Mouse (Mus musculus) kidney, postnatal 25 days (tissue): ENCODE measurements around the gene Trim27.
A peak's percentile ranks its signal among the peaks of the same experiment; 100 is the strongest.

Experiments
- DNase-seq, 2 experiments: peaks; one replicate each; pipeline ENCODE4 v3.0.0; 2021; ENCODE audit warnings: mixed read lengths in 2 of 2

Gene Trim27

GRCm38 (mm10) chr13:21179367-21179723 is at the start of gene Trim27:
TSS of gene Trim27 (plus strand) at chr13:21179445.
- DNase-seq: no peak

GRCm38 (mm10) chr13:21142421-21142820 is 36.8 kb upstream of the Trim27 start:
- DNase-seq: no peak

- no peak for DNase-seq
Observed at GRCm38 (mm10) chr13:21145767-21146166, 33.5 kb upstream of the Trim27 start, which contains the start of gene Olfr1368. TSS of gene Olfr1368 (minus strand) at chr13:21145867.

- DNase-seq: no peak
Observed at GRCm38 (mm10) chr13:21155888-21156287, 23.4 kb upstream of the Trim27 start.

GRCm38 (mm10) chr13:21158071-21158470 is 21.2 kb upstream of the Trim27 start:
- DNase-seq: no peak

- peak; percentile 89 to 95 for DNase-seq
Observed at GRCm38 (mm10) chr13:21158785-21159474, 20.3 kb upstream of the Trim27 start.

GRCm38 (mm10) chr13:21159475-21159819 is 19.8 kb upstream of the Trim27 start:
- peak in 1 of 2 experiments; percentile 38 for DNase-seq

- no peak for DNase-seq
Observed at GRCm38 (mm10) chr13:21160041-21160511, 19.2 kb upstream of the Trim27 start.

GRCm38 (mm10) chr13:21160657-21161590 is 18.3 kb upstream of the Trim27 start:
- peak; percentile 89 to 92 for DNase-seq

- no peak for DNase-seq
Observed at GRCm38 (mm10) chr13:21161591-21161990, 17.7 kb upstream of the Trim27 start.

- DNase-seq: no peak
Observed at GRCm38 (mm10) chr13:21162591-21162990, 16.7 kb upstream of the Trim27 start.

GRCm38 (mm10) chr13:21166936-21167909 is 12.0 kb upstream of the Trim27 start:
- DNase-seq: peak; percentile 77 to 83

- DNase-seq: no peak
Observed at GRCm38 (mm10) chr13:21167910-21168300, 11.3 kb upstream of the Trim27 start.

GRCm38 (mm10) chr13:21168371-21169011 is 10.8 kb upstream of the Trim27 start:
- no peak for DNase-seq

- no peak for DNase-seq
Observed at GRCm38 (mm10) chr13:21169121-21169656, 10.1 kb upstream of the Trim27 start.

- peak; percentile 80 to 86 for DNase-seq
Observed at GRCm38 (mm10) chr13:21169657-21170430, 9.4 kb upstream of the Trim27 start.

- DNase-seq: no peak
Observed at GRCm38 (mm10) chr13:21170431-21171155, 8.7 kb upstream of the Trim27 start.

GRCm38 (mm10) chr13:21171156-21171530 is 8.1 kb upstream of the Trim27 start:
- no peak for DNase-seq

- no peak for DNase-seq
Observed at GRCm38 (mm10) chr13:21171600-21172150, 7.6 kb upstream of the Trim27 start.
